Mouse (Mus musculus) lung, adult 10 weeks (tissue): ENCODE data around the gene Ak2. TPM values are rescaled to one million over a fixed set of nuclear protein-coding genes. Genes with fewer than 3 reads are reported as not detected.

Experiments
- polyA plus RNA-seq: library from polyadenylated mRNA; stranded (reverse); fragments of 350-450 nt; fragmentation: Illumina TruSeq; extraction: RNeasy Lipid Tissue Mini Kit (QIAGEN cat#74804); gene quantifications from one replicate; pipeline ENCODE4 v1.2.3, GENCODE M21; 2014; ENCODE audit warnings: low read depth, low replicate concordance; ENCODE audit not compliant: insufficient read depth

Gene Ak2
- 36.8 TPM for polyA plus RNA-seq

GRCm38 (mm10) chr4:128991500-128992008 lies at the start of gene Ak2:
Gene Ak2, plus strand, starts transcription at chr4:128991958.

GRCm38 (mm10) chr4:128962029-128962925 lies 29.5 kb upstream of the Ak2 start, which contains the start of gene Azin2:
Gene Azin2, minus strand, starts transcription at chr4:128962442.

DNA sequence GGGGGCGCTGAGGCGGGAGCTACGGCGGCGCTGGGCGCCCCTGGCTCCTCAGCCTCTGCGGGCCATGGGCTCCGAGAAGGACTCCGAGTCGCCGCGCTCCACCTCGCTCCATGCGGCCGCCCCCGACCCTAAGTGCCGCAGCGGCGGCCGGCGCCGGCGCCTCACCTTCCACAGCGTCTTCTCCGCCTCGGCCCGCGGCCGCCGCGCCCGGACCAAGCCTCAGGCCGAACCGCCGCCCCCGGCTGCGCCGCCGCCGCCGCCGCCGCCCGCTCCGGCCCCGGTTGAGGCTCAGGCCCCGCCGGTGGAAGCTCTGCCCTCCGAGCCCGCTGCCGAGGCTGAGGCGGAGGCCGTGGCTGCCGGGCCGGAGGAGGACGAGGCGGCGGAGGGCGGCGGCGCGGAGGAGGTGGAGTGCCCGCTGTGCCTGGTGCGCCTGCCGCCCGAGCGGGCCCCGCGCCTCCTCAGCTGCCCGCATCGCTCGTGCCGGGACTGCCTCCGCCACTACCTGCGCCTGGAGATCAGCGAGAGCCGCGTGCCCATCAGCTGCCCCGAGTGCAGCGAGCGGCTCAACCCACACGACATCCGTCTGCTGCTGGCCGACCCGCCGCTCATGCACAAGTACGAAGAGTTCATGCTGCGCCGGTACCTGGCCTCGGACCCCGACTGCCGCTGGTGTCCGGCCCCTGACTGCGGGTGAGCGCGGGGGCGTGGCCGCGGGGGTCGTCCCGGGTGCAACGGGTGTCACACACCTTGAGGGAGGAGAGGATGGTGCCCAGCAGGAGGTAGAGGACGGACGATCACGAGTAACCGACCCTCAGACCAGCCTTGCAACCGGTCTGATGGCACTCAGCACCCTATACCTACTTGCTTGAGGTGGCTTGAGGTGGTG lies 66.7 kb downstream of the Ak2 start, which contains the start of gene Rnf19b:
Rnf19b (plus strand) TSS at position 65 of the 886 bp plus-strand sequence.

Other genes starting within 250 kb of the Ak2 start
- not detected for gene A3galt2, start 236.6 kb upstream of the Ak2 start, polyA plus RNA-seq
- 13.1 TPM for gene Zfp362, start 185.9 kb upstream of the Ak2 start, polyA plus RNA-seq
- gene Trim62, start 108.4 kb upstream of the Ak2 start, polyA plus RNA-seq = 4.7 TPM
- 18.4 TPM for gene Azin2, start 29.5 kb upstream of the Ak2 start, polyA plus RNA-seq
- gene Rnf19b, start 66.3 kb downstream of the Ak2 start, polyA plus RNA-seq = 25.3 TPM
- gene Tmem54, start 113.6 kb downstream of the Ak2 start, polyA plus RNA-seq = 2.1 TPM
- gene Hpca, start 130.1 kb downstream of the Ak2 start, polyA plus RNA-seq = not detected
- 6.0 TPM for gene Fndc5, start 145.0 kb downstream of the Ak2 start, polyA plus RNA-seq
- 7.5 TPM for gene S100pbp, start 197.8 kb downstream of the Ak2 start, polyA plus RNA-seq
- gene Yars, start 197.8 kb downstream of the Ak2 start, polyA plus RNA-seq = 16.0 TPM